Mouse (Mus musculus) heart, adult 2 months (tissue): ENCODE data around the gene Zfp867. TPM values are rescaled to one million over a fixed set of nuclear protein-coding genes. Genes with fewer than 3 reads are reported as not detected.

Experiments used
- DNase-seq, 2 experiments: peaks; one replicate each; pipeline ENCODE4 v3.0.0; 2021
- H3K27ac ChIP-seq: fragments of 200-600 bp; 2 replicates; pipeline ENCODE4 v1.8.1; 2022
- H3K27me3 ChIP-seq: fragments of 200-500 bp; 2 replicates; pipeline ENCODE4 v1.6.1; 2012; ENCODE audit warnings: mild to moderate bottlenecking, low read length, inconsistent platforms, mixed read lengths; ENCODE audit not compliant: control insufficient read depth, insufficient read depth
- H3K36me3 ChIP-seq: fragments of 200-500 bp; 2 replicates; pipeline ENCODE4 v1.6.1; 2012; ENCODE audit warnings: low read length, inconsistent platforms; ENCODE audit not compliant: control insufficient read depth, insufficient read depth
- H3K4me1 ChIP-seq: fragments of 200-500 bp; 2 replicates; pipeline ENCODE4 v1.6.1; 2011; ENCODE audit warnings: low read length; ENCODE audit not compliant: control insufficient read depth, insufficient read depth
- H3K4me3 ChIP-seq: fragments of 200-600 bp; 2 replicates; pipeline ENCODE4 v1.8.1; 2022
- H3K79me2 ChIP-seq: fragments of 200-500 bp; replicated peaks from 2 replicates; pipeline ENCODE4 v1.6.1; 2012; ENCODE audit warnings: mild to moderate bottlenecking, inconsistent platforms, low read length, moderate library complexity, mixed read lengths; ENCODE audit not compliant: control insufficient read depth, insufficient read depth
- H3K9ac ChIP-seq: fragments of 200-500 bp; 2 replicates; pipeline ENCODE4 v1.6.1; 2012; ENCODE audit warnings: low read depth, mild to moderate bottlenecking, control low read depth, inconsistent platforms, low read length, mixed read lengths
- CTCF ChIP-seq: fragments of 200-600 bp; IDR thresholded peaks from 2 replicates; pipeline ENCODE4 v1.8.1; 2022; ENCODE audit warnings: antibody characterized with exemption, mild to moderate bottlenecking, moderate library complexity
- EP300 ChIP-seq: fragments of 200-500 bp; IDR thresholded peaks from 2 replicates; pipeline ENCODE4 v1.6.1; 2011; ENCODE audit warnings: low read depth, low read length, control low read depth; ENCODE audit not compliant: insufficient read depth
- POLR2A ChIP-seq: fragments of 200-500 bp; IDR thresholded peaks from 2 replicates; pipeline ENCODE4 v1.6.1; 2011; ENCODE audit warnings: mild to moderate bottlenecking, low read depth, low read length, control low read depth; ENCODE audit not compliant: insufficient read depth
- WGBS: fragments of 180-500 bp; shearing (Covaris S2); methylation state at CpG from one replicate; pipeline ENCODE4 v1.1.7; 2018; 5-methylcytosine and 5-hydroxymethylcytosine counted together
- intact Hi-C: fragments of 180-260 bp; cut with DNase I; formaldehyde crosslinking; loops from one replicate; pipeline ENCODE4 v1.15.1; 2025
- polyA plus RNA-seq: library from polyadenylated mRNA; depleted of rRNA; stranded (reverse); fragments of >200 nt; gene quantifications from 2 replicates; pipeline ENCODE4 v1.2.3, GENCODE M21; 2012
- total RNA-seq, 2 experiments: library from RNA; stranded (reverse); gene quantifications; 2 replicates each; pipeline ENCODE4 v1.2.3; 2021

The Zfp867 gene
- total and polyA plus RNA-seq, 3 experiments, result 1.00 to 4.7 (median 3.0) TPM

GRCm38 (mm10) chr11:59477240-59477639 lies 5.0 kb upstream of the Zfp867 start:
- Histone ChIP-seq H3K36me3 (no peaks in the 10 kb centered on the region), H3K4me3 (no peak overlapping the region), H3K4me1 (no peaks in the 10 kb centered on the region; the same call in 1 of the 2 replicates), H3K27ac (no peak overlapping the region), H3K79me2 (no peaks in the 10 kb centered on the region), H3K9ac (no peak overlapping the region), H3K27me3 (no peaks in the 10 kb centered on the region)
- DNase-seq, result no peak
- intact Hi-C loops, result no loop called here
- WGBS, result 66% methylated on average over 6 of the region's 6 CpGs
- TF ChIP-seq POLR2A (no peak), EP300 (no peak), CTCF (no peak)

GRCm38 (mm10) chr11:59471413-59472325 lies 605 bp downstream of the Zfp867 start:
- Histone ChIP-seq H3K27me3 (no peaks in the 10 kb centered on the region), H3K9ac (peak overlapping the region; percentile 87), H3K4me1 (peaks cover 3% of the 10 kb centered on the region; the same call in 1 of the 2 replicates), H3K79me2 (peaks cover 2% of the 10 kb centered on the region), H3K4me3 (peak overlapping the region; percentile 56), H3K36me3 (no peaks in the 10 kb centered on the region), H3K27ac (peak overlapping the region; percentile 78)
- DNase-seq, result no peak
- intact Hi-C loops, result no loop called here
- 4% methylated on average over 37 of the region's 37 CpGs for WGBS
- no peak for TF ChIP-seq POLR2A
- no peak for TF ChIP-seq EP300
- no peak for TF ChIP-seq CTCF

- no peak for DNase-seq
- intact Hi-C loops, result no loop called here
- H3K79me2 ChIP-seq, result no peaks in the 10 kb centered on the region
- no peaks in the 10 kb centered on the region for H3K27me3 ChIP-seq
- WGBS, result 98% methylated on average over 2 of the region's 2 CpGs
- no peak overlapping the region for H3K4me3 ChIP-seq
- H3K27ac ChIP-seq, result no peak overlapping the region
- TF ChIP-seq CTCF (no peak), EP300 (no peak), POLR2A (no peak)
- H3K4me1 ChIP-seq, result peaks cover 4% of the 10 kb centered on the region; the same call in 1 of the 2 replicates
- no peak overlapping the region for H3K9ac ChIP-seq
- peaks cover 5% of the 10 kb centered on the region for H3K36me3 ChIP-seq
Measured at GRCm38 (mm10) chr11:59460459-59460858, 11.8 kb downstream of the Zfp867 start.

- WGBS, result 15% methylated on average over 5 of the region's 5 CpGs
- peaks cover 5% of the 10 kb centered on the region for H3K36me3 ChIP-seq
- no peaks in the 10 kb centered on the region for H3K27me3 ChIP-seq
- no peak overlapping the region for H3K9ac ChIP-seq
- intact Hi-C loops, result no loop called here
- DNase-seq, result peak; percentile 36 to 76
- peak overlapping the region; percentile 61 for H3K27ac ChIP-seq
- peaks cover 4% of the 10 kb centered on the region; the same call in 1 of the 2 replicates for H3K4me1 ChIP-seq
- H3K4me3 ChIP-seq, result no peak overlapping the region
- TF ChIP-seq EP300, result peak; percentile 85
- TF ChIP-seq CTCF, result no peak
- TF ChIP-seq POLR2A, result peak; percentile 41; the same call in 1 of the 2 replicates
- no peaks in the 10 kb centered on the region for H3K79me2 ChIP-seq
Measured at GRCm38 (mm10) chr11:59458973-59459372, 13.3 kb downstream of the Zfp867 start.

GRCm38 (mm10) chr11:59456891-59457290 lies 15.4 kb downstream of the Zfp867 start:
- TF ChIP-seq POLR2A (no peak), CTCF (no peak), EP300 (no peak)

GRCm38 (mm10) chr11:59456346-59456745 lies 15.9 kb downstream of the Zfp867 start:
- no peak for TF ChIP-seq POLR2A
- TF ChIP-seq CTCF, result no peak
- TF ChIP-seq EP300, result no peak
- Histone ChIP-seq H3K4me1 (peaks cover 4% of the 10 kb centered on the region; the same call in 1 of the 2 replicates), H3K27ac (no peak overlapping the region), H3K36me3 (peaks cover 3% of the 10 kb centered on the region), H3K9ac (no peak overlapping the region), H3K4me3 (no peak overlapping the region), H3K79me2 (no peaks in the 10 kb centered on the region), H3K27me3 (no peaks in the 10 kb centered on the region)
- DNase-seq, result no peak
- 80% methylated on average over 2 of the region's 2 CpGs for WGBS
- intact Hi-C loops, result no loop called here

More at GRCm38 (mm10) chr11:59456891-59457290, 15.4 kb downstream of the Zfp867 start:
- no peak overlapping the region for H3K27ac ChIP-seq
- H3K4me3 ChIP-seq, result no peak overlapping the region
- no peaks in the 10 kb centered on the region for H3K79me2 ChIP-seq
- WGBS, result 95% methylated on average over 2 of the region's 2 CpGs
- H3K36me3 ChIP-seq, result peaks cover 3% of the 10 kb centered on the region
- H3K27me3 ChIP-seq, result no peaks in the 10 kb centered on the region
- H3K4me1 ChIP-seq, result peaks cover 4% of the 10 kb centered on the region; the same call in 1 of the 2 replicates
- no peak overlapping the region for H3K9ac ChIP-seq
- DNase-seq, result no peak
- intact Hi-C loops, result no loop called here
